Mouse (Mus musculus): ENCODE data around the gene Tctex1d2.
A peak's percentile ranks its signal among the peaks of the same experiment; 100 is the strongest.

Tctex1d2 gene

DNA sequence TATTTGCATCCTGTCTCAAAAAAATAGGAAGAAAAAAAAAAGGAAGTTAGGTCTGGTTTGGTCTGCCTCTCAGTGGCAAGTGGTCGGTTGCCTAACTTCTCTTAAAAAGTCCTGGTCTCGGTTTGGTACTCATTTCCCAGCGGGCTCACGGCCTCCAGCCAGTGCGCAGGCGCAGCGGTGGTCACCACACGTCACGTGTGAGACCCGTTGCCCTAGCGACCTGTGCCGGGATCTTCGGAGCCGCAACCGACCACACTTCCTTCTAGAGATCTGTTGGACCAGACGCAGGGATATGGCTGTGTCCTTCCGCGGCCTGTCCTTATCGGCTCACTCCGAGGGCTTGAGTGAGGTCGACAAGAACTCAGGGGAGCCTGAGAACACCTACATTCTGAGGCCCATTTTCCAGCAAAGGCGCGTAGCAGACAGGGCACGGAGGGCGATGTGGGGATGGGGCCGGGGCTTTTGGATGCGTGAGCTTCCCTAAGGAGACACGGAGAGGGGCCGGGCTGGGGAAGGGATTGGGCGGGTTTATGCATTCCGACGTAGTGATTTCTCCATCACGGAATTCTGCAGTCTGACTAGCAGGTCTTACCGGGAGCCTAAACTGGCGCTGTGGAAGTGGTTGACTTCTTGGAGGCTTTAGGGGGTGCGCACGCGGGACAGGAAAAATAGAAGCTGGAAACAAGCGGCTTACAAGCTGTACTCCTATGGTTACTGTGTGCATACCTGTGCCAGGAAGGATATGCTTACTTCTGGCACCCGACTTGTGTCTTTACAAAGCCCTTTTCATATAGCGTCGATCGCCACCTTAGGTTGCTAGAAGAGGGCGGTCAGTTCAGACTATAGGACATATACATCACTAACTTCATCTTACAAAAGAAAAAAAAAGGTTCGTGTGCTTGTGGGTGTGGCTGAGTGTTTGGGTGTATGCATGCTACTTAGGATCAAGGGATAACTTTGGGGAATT is at the start of gene Tctex1d2:
Gene Tctex1d2, plus strand, starts transcription at position 186 of the 967 bp plus-strand sequence.
- peak; percentile 77 for DNase-seq (ENCODE audit: low spot score)

GRCm38 (mm10) chr16:32371351-32371750 is 48.2 kb upstream of the Tctex1d2 start:
- DNase-seq (ENCODE audit: low spot score): no peak

GRCm38 (mm10) chr16:32379575-32379974 is 39.9 kb upstream of the Tctex1d2 start:
- no peak for DNase-seq (ENCODE audit: low spot score)

DNA sequence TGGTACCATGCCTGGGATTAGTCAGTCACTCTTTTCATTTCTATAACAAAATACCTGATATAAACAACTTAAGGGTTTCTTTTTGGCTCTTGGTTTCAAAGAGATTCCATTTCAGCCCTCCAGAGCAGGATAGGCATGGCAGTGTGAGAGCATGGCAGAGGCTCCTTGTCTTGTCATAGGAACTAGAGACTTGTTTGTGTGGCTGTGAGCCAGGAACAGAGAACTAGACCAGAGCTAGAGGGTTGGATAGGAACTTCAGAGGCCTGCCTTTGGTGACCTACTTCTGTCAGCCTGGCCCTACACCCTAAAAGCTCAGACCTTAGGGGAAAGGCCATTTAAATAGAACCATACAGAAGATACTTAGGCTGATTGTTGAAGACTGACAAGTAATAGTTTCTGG is 36.6 kb upstream of the Tctex1d2 start:
- DNase-seq (ENCODE audit: low spot score): no peak

DNA sequence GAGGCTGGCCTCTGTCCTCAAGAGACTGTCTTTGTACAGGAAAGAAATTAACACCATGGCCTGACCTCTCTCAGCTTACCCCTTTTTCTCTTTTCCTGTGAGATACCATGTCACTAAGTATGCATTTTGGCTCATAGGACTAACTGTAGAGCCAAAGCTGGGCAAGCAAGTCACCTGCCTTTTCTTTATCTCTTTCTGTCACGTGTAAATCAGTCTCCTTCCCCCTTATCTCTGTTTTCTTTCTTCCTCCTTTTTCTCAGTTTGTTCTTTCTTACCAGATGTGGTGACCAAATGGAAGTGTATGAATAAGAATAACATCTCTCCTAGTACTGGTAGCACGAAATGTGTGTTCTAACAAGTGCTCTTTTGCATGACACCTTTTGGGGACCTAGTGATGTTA is 34.6 kb upstream of the Tctex1d2 start:
- no peak for DNase-seq (ENCODE audit: low spot score)

- DNase-seq (ENCODE audit: low spot score): no peak
These were observed 32.7 kb upstream of the Tctex1d2 start for GRCm38 (mm10) chr16:32386826-32387225.

DNA sequence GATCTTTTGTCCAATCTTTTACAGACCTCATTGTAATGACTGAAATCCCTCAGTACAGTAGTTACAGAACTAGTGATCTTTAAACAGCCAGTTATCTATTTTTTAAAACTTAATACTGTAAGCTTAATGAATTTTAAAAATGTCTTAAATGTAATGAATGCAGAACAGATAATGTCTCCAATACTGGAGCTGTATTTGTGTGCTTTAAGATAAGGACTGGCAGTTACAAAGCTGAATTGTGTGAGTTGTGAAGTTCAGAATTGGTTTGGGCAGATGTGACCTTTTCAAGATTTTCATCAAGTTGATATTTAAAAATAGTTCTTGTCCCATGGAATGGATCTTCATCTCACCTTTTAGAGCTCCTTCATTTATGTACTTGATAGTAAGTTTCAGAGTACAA is 30.5 kb upstream of the Tctex1d2 start:
- no peak for DNase-seq (ENCODE audit: low spot score)

GRCm38 (mm10) chr16:32389841-32390240 is 29.7 kb upstream of the Tctex1d2 start:
- no peak for DNase-seq (ENCODE audit: low spot score)

GRCm38 (mm10) chr16:32390882-32391281 is 28.6 kb upstream of the Tctex1d2 start:
- no peak for DNase-seq (ENCODE audit: low spot score)

DNA sequence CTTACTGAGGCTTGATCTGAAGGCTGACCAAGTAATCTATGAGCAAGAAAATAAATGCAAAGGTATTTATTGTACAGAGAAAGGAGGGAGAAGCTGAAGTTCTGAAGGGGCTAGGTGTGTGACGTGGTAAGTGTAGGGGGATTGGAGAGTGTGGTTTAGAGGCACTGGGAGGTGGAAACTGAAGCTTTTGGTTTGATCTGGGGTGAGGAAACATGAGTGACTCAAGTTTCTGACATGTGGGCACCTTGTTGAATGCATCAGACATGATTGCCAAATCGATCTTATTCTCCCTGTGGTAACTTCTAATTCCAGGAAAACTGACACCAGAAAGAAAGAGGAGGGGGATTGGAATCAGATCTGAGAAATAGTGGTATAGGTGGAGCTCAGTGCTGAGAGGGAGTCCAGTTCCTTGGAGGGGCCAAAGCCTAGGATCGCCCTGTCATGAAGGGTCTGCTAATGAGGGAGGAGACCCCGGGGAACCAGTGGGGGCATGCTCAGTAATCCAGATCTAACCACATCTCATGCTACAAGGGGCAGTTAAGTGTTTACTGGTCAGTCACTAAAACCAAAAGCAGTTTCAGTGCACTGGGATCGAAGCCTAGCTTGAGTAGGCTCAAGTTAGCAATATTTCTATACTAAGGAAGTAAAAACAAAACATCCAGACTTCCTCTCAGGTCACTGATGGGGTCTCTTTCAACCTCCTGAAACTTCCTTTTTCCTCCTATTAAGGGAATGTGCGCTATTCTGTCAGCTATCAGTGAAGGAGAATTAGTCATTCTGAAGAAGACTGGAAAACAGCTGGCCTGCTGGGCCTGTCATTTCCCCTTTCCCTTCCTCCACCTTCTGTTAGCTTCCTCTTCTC is 23.6 kb upstream of the Tctex1d2 start:
- DNase-seq (ENCODE audit: low spot score): no peak

DNA sequence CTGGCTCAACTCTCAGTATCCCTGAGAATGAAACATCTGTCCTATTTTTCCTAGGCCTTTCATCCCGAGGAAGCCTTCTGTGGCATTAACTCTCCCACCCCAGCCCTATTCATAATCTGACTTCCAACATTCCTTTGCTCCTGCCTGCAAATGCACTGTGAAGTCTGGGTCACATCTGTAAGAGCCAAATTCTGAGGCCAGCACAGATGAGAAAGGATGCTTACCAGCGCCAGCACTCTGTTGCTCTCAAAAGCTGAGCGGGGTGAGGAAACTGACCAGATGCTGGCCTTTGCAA is 23.0 kb upstream of the Tctex1d2 start:
- no peak for DNase-seq (ENCODE audit: low spot score)

DNA sequence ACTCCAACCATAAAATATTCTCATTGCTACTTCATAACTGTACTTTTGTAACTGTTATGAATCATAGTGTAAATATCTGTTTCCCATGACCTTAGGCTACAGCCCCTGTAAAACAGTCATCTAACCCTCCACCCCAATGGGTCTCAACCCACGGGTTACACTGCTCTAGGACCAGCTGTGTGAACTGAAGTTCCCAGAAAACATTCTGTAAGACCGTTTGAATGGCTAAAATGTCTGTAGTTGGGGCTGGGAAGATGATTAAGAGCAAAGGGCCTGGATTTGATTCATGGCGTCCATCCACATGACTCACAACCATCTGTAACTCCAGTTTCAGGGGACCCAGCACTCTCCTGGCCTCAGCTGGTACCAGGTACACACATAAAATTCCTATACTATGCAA is 21.3 kb upstream of the Tctex1d2 start:
- no peak for DNase-seq (ENCODE audit: low spot score)

DNA sequence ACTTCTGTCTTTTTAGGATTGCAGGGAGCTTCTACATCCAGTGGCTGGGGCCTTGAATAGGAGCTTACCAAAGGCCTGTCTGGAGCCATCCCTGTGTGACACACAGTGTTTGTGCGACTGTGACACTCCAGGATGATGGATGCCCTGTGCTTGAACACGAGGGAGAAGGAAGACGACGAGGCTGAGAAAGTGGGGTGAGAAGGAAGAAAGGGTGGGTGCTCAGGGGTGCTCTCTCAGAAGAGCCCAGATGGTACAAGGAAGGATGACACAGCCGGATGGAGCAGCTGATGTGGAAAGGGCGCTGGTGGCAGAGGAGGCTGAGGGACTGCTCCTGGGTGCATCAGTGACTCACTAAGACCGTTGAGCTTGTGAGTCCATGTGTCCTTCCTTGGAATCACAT is 19.2 kb upstream of the Tctex1d2 start, which contains the start of gene Tm4sf19:
Gene Tm4sf19, plus strand, starts transcription at position 240 of the 400 bp plus-strand sequence.
- no peak for DNase-seq (ENCODE audit: low spot score)

- DNase-seq (ENCODE audit: low spot score): no peak
These were observed 18.1 kb upstream of the Tctex1d2 start for GRCm38 (mm10) chr16:32401335-32401965.

DNA sequence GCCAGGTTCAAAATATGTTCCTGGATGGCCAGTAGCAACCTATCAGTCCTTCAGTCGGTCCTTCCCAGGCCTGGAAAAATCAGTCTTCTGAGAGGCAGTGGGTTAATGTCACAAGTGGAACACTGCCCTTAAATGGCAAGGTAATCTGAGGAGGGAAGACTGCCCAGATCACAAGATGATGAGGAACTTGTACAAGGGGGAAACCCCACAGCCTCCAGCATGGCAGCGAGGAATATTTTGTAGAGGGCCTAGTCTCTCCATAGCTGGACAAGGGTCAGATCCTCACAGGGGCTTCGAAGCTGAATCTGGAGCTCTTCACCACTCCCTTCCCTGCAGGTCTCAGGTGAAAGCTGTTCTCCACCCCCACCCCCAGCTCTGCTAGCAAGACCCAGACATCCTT is 16.7 kb upstream of the Tctex1d2 start:
- no peak for DNase-seq (ENCODE audit: low spot score)

GRCm38 (mm10) chr16:32405716-32406115 is 13.8 kb upstream of the Tctex1d2 start:
- DNase-seq (ENCODE audit: low spot score): no peak

- no peak for DNase-seq (ENCODE audit: low spot score)
These were observed 12.8 kb upstream of the Tctex1d2 start for GRCm38 (mm10) chr16:32406671-32407070.

- DNase-seq (ENCODE audit: low spot score): no peak
These were observed 11.8 kb upstream of the Tctex1d2 start for GRCm38 (mm10) chr16:32407730-32408129.

- DNase-seq (ENCODE audit: low spot score): no peak
These were observed 2.0 kb upstream of the Tctex1d2 start for GRCm38 (mm10) chr16:32417457-32417856.

DNA sequence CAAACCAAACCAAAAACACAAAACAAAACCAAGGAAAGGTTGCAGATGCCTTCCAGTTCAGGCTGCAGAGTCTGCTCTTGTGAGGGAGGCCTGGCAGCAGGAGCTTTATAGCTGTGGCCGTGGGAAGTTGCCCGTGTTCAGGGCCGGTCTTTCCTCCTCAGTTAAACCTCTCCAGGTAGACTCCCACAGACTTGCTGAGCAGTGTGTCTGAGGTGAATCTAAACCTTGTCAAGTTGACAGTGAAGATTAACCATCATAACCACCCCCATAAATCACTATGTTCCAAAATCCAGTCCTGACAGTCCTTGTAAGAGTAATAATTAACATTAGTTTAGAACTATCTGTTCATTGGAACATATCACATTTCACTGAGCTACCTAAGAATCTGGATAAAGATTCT is 8.0 kb downstream of the Tctex1d2 start:
- no peak for DNase-seq (ENCODE audit: low spot score)

- DNase-seq (ENCODE audit: low spot score): peak; percentile 71
These were observed 11.1 kb downstream of the Tctex1d2 start, which contains the start of gene Pcyt1a for GRCm38 (mm10) chr16:32430474-32431046. Gene Pcyt1a (plus strand): TSS chr16:32430921.

GRCm38 (mm10) chr16:32431047-32431591 is 11.6 kb downstream of the Tctex1d2 start:
- DNase-seq (ENCODE audit: low spot score): no peak
